Mouse (Mus musculus): ENCODE measurements around the gene Dcaf15.
A peak's percentile ranks its signal among the peaks of the same experiment; 100 is the strongest.

Dcaf15 gene

GRCm38 (mm10) chr8:84098376-84098775, 6.2 kb downstream of the Dcaf15 start:
- DNase-seq = no peak

GRCm38 (mm10) chr8:84096061-84096460, 8.5 kb downstream of the Dcaf15 start:
- DNase-seq = no peak

GRCm38 (mm10) chr8:84090585-84090984, 14.0 kb downstream of the Dcaf15 start:
- no peak for DNase-seq

GRCm38 (mm10) chr8:84089277-84089676, 15.3 kb downstream of the Dcaf15 start:
- DNase-seq = no peak

- DNase-seq = no peak
Observed at GRCm38 (mm10) chr8:84087821-84088220, 16.7 kb downstream of the Dcaf15 start.

- DNase-seq = no peak
Observed at GRCm38 (mm10) chr8:84087156-84087555, 17.4 kb downstream of the Dcaf15 start.

- no peak for DNase-seq
Observed at GRCm38 (mm10) chr8:84084341-84085115, 20.0 kb downstream of the Dcaf15 start.

- DNase-seq = no peak
Observed at GRCm38 (mm10) chr8:84083829-84084241, 20.7 kb downstream of the Dcaf15 start.

GRCm38 (mm10) chr8:84079206-84079605, 25.4 kb downstream of the Dcaf15 start:
- no peak for DNase-seq

- DNase-seq = no peak
Observed at GRCm38 (mm10) chr8:84076849-84077248, 27.7 kb downstream of the Dcaf15 start.

GRCm38 (mm10) chr8:84076412-84076811, 28.2 kb downstream of the Dcaf15 start:
- no peak for DNase-seq

GRCm38 (mm10) chr8:84073230-84073976, 31.2 kb downstream of the Dcaf15 start:
- no peak for DNase-seq

- DNase-seq = no peak
Observed at GRCm38 (mm10) chr8:84072321-84072720, 32.2 kb downstream of the Dcaf15 start.

GRCm38 (mm10) chr8:84071921-84072320, 32.6 kb downstream of the Dcaf15 start:
- DNase-seq = no peak

- no peak for DNase-seq
Observed at GRCm38 (mm10) chr8:84070667-84071066, 33.9 kb downstream of the Dcaf15 start.

- DNase-seq = no peak
Observed at GRCm38 (mm10) chr8:84070241-84070640, 34.3 kb downstream of the Dcaf15 start.

- no peak for DNase-seq
Observed at GRCm38 (mm10) chr8:84069750-84070149, 34.8 kb downstream of the Dcaf15 start.

GRCm38 (mm10) chr8:84069169-84069568, 35.4 kb downstream of the Dcaf15 start:
- DNase-seq = no peak

- no peak for DNase-seq
Observed at GRCm38 (mm10) chr8:84068316-84069035, 36.1 kb downstream of the Dcaf15 start.

- no peak for DNase-seq
Observed at GRCm38 (mm10) chr8:84067911-84068310, 36.7 kb downstream of the Dcaf15 start.

- DNase-seq = peak; percentile 99
Observed at GRCm38 (mm10) chr8:84067047-84067573, 37.5 kb downstream of the Dcaf15 start.

GRCm38 (mm10) chr8:84066291-84066930, 38.2 kb downstream of the Dcaf15 start, which contains the start of gene Rfx1:
Rfx1 (plus strand) TSS chr8:84066834.
- peak; percentile 97 for DNase-seq

All from thymus, postnatal 4 days (tissue).